Mouse (Mus musculus): ENCODE results near the gene Rbbp8nl. TPM values are rescaled to one million over a fixed set of nuclear protein-coding genes. Genes with fewer than 3 reads are reported as not detected.

Rbbp8nl gene
- polyA plus RNA-seq (2012; ENCODE audit: insufficient read depth, insufficient read length, missing spikeins) = not detected in 2 replicates

- TF ChIP-seq POLR2A (IDR thresholded peaks at IDR 0.05; ENCODE audit: borderline replicate concordance, low read depth, low read length) = no peak
- no peak for TF ChIP-seq CTCF (IDR thresholded peaks at IDR 0.05; ENCODE audit: low read depth, low read length)
- H3K27ac ChIP-seq (ENCODE audit: insufficient read depth, low read depth, low read length) = no peak within 1 kb of the TSS
- no peaks in the 10 kb centered on the region for H3K4me1 ChIP-seq (ENCODE audit: control insufficient read depth, insufficient read depth, low read length)
- no peak within 1 kb of the TSS for H3K4me3 ChIP-seq (ENCODE audit: insufficient read depth, low read length)
Measured at GRCm38 (mm10) chr2:180289440-180290108, at the start of gene Rbbp8nl. Rbbp8nl (minus strand) TSS chr2:180289879.

GRCm38 (mm10) chr2:180334551-180334986 lies 44.9 kb upstream of the Rbbp8nl start, which contains the start of gene Gata5:
Gata5 (minus strand) TSS chr2:180334699.
- Histone ChIP-seq H3K4me3 (ENCODE audit: insufficient read depth, low read length) (no peak within 1 kb of the TSS), H3K4me1 (ENCODE audit: control insufficient read depth, insufficient read depth, low read length) (no peaks in the 10 kb centered on the region), H3K27ac (ENCODE audit: insufficient read depth, low read depth, low read length) (no peak within 1 kb of the TSS)
- no peak for TF ChIP-seq CTCF (IDR thresholded peaks at IDR 0.05; ENCODE audit: low read depth, low read length)
- TF ChIP-seq POLR2A (IDR thresholded peaks at IDR 0.05; ENCODE audit: borderline replicate concordance, low read depth, low read length) = no peak

GRCm38 (mm10) chr2:180333778-180334550 lies 44.3 kb upstream of the Rbbp8nl start:
- Histone ChIP-seq H3K27ac (ENCODE audit: insufficient read depth, low read depth, low read length) (no peak overlapping the region), H3K4me1 (ENCODE audit: control insufficient read depth, insufficient read depth, low read length) (no peaks in the 10 kb centered on the region), H3K4me3 (ENCODE audit: insufficient read depth, low read length) (no peak overlapping the region)
- no peak for TF ChIP-seq POLR2A (IDR thresholded peaks at IDR 0.05; ENCODE audit: borderline replicate concordance, low read depth, low read length)
- TF ChIP-seq CTCF (IDR thresholded peaks at IDR 0.05; ENCODE audit: low read depth, low read length) = no peak

- H3K4me3 ChIP-seq (ENCODE audit: insufficient read depth, low read length) = no peak overlapping the region
- TF ChIP-seq POLR2A (IDR thresholded peaks at IDR 0.05; ENCODE audit: borderline replicate concordance, low read depth, low read length) (no peak), CTCF (IDR thresholded peaks at IDR 0.05; ENCODE audit: low read depth, low read length) (no peak)
- H3K4me1 ChIP-seq (ENCODE audit: control insufficient read depth, insufficient read depth, low read length) = no peaks in the 10 kb centered on the region
- H3K27ac ChIP-seq (ENCODE audit: insufficient read depth, low read depth, low read length) = no peak overlapping the region
Measured at GRCm38 (mm10) chr2:180329466-180329865, 39.8 kb upstream of the Rbbp8nl start.

- H3K4me1 ChIP-seq (ENCODE audit: control insufficient read depth, insufficient read depth, low read length) = no peaks in the 10 kb centered on the region
- H3K4me3 ChIP-seq (ENCODE audit: insufficient read depth, low read length) = no peak overlapping the region
- TF ChIP-seq CTCF (IDR thresholded peaks at IDR 0.05; ENCODE audit: low read depth, low read length) (no peak), POLR2A (IDR thresholded peaks at IDR 0.05; ENCODE audit: borderline replicate concordance, low read depth, low read length) (no peak)
- H3K27ac ChIP-seq (ENCODE audit: insufficient read depth, low read depth, low read length) = no peak overlapping the region
Measured at GRCm38 (mm10) chr2:180322674-180323355, 33.1 kb upstream of the Rbbp8nl start.

- TF ChIP-seq CTCF (IDR thresholded peaks at IDR 0.05; ENCODE audit: low read depth, low read length) = no peak
- TF ChIP-seq POLR2A (IDR thresholded peaks at IDR 0.05; ENCODE audit: borderline replicate concordance, low read depth, low read length) = no peak
Measured at GRCm38 (mm10) chr2:180320216-180320615, 30.5 kb upstream of the Rbbp8nl start.

GRCm38 (mm10) chr2:180317591-180317990 lies 27.9 kb upstream of the Rbbp8nl start:
- H3K4me3 ChIP-seq (ENCODE audit: insufficient read depth, low read length) = no peak overlapping the region
- H3K4me1 ChIP-seq (ENCODE audit: control insufficient read depth, insufficient read depth, low read length) = no peaks in the 10 kb centered on the region
- H3K27ac ChIP-seq (ENCODE audit: insufficient read depth, low read depth, low read length) = no peak overlapping the region
- TF ChIP-seq POLR2A (IDR thresholded peaks at IDR 0.05; ENCODE audit: borderline replicate concordance, low read depth, low read length) (no peak), CTCF (IDR thresholded peaks at IDR 0.05; ENCODE audit: low read depth, low read length) (no peak)

More at GRCm38 (mm10) chr2:180320216-180320615, 30.5 kb upstream of the Rbbp8nl start:
- Histone ChIP-seq H3K4me1 (ENCODE audit: control insufficient read depth, insufficient read depth, low read length) (no peaks in the 10 kb centered on the region), H3K4me3 (ENCODE audit: insufficient read depth, low read length) (no peak overlapping the region), H3K27ac (ENCODE audit: insufficient read depth, low read depth, low read length) (no peak overlapping the region)

- H3K4me3 ChIP-seq (ENCODE audit: insufficient read depth, low read length) = no peak overlapping the region
- H3K27ac ChIP-seq (ENCODE audit: insufficient read depth, low read depth, low read length) = no peak overlapping the region
- TF ChIP-seq POLR2A (IDR thresholded peaks at IDR 0.05; ENCODE audit: borderline replicate concordance, low read depth, low read length) (no peak), CTCF (IDR thresholded peaks at IDR 0.05; ENCODE audit: low read depth, low read length) (no peak)
- H3K4me1 ChIP-seq (ENCODE audit: control insufficient read depth, insufficient read depth, low read length) = no peaks in the 10 kb centered on the region
Measured at GRCm38 (mm10) chr2:180314292-180314691, 24.6 kb upstream of the Rbbp8nl start.

GRCm38 (mm10) chr2:180311147-180311546 lies 21.5 kb upstream of the Rbbp8nl start:
- Histone ChIP-seq H3K27ac (ENCODE audit: insufficient read depth, low read depth, low read length) (no peak overlapping the region), H3K4me3 (ENCODE audit: insufficient read depth, low read length) (no peak overlapping the region), H3K4me1 (ENCODE audit: control insufficient read depth, insufficient read depth, low read length) (no peaks in the 10 kb centered on the region)
- TF ChIP-seq POLR2A (IDR thresholded peaks at IDR 0.05; ENCODE audit: borderline replicate concordance, low read depth, low read length) = no peak
- TF ChIP-seq CTCF (IDR thresholded peaks at IDR 0.05; ENCODE audit: low read depth, low read length) = no peak
